8 mouse cellular contexts compared by ENCODE assay signal in genomic region chr15:84412409-84412808, GRCm38 (mm10). TPM values are rescaled to one million over a fixed set of nuclear protein-coding genes. Genes with fewer than 3 reads are reported as not detected.
DNase-seq lines count a peak whose midpoint lies in the region; ATAC-seq and TF ChIP-seq lines count a peak whose summit lies in the region.

No protein-coding gene starts in this region.

- no peaks in the 10 kb centered on the region for H3K27me3 ChIP-seq in kidney, adult 2 months (replicated peaks; ENCODE audit: control insufficient read depth, insufficient read depth, low read length)
- H3K27me3 ChIP-seq in liver, embryonic 16.5 days (ENCODE audit: control insufficient read depth, insufficient read depth, low read depth, low read length) = no peaks in the 10 kb centered on the region

- ATAC-seq in liver, embryonic 16.5 days (ENCODE audit: low read depth) = peak; percentile 58; the same call in 1 of the 2 replicates

- no peaks in the 10 kb centered on the region for H3K9me3 ChIP-seq in liver, embryonic 16.5 days (replicated peaks; ENCODE audit: control insufficient read depth, low read length)

- H3K27ac ChIP-seq in kidney, adult 2 months (ENCODE audit: insufficient read depth, low read depth, low read length) = no peak overlapping the region
- no peak overlapping the region for H3K27ac ChIP-seq in liver, embryonic 16.5 days (ENCODE audit: low read length)

- no peak for TF ChIP-seq POLR2A in kidney, adult 2 months (IDR thresholded peaks at IDR 0.05; ENCODE audit: low read depth, low read length)

- WGBS in kidney, adult 2 months = 31% methylated on average over 6 of the region's 6 CpGs
- 5% methylated on average over 6 of the region's 6 CpGs for WGBS in liver, embryonic 16.5 days (ENCODE audit: insufficient replicate concordance)

- DNase-seq in left cerebral cortex, adult 18-20 months (ENCODE audit: low spot score in 2 of 2) = peak; percentile 16 to 44
- no peak for DNase-seq in left cerebral cortex, adult 11 months (ENCODE audit: low spot score)
- DNase-seq in adrenal gland, adult (ENCODE audit: inconsistent age in 2 of 2, low spot score in 1 of 2) = peak; percentile 80 to 94
- peak; percentile 96 for DNase-seq in fibroblast of lung, adult 2 months (ENCODE audit: low read depth)
- peak; percentile 54 for DNase-seq in kidney, adult 2 months
- peak; percentile 26 for DNase-seq in right cerebral cortex, postnatal 14 days
- DNase-seq in T-cell, adult 2 months (ENCODE audit: low spot score) = no peak

- no peak overlapping the region for H3K4me2 ChIP-seq in liver, embryonic 16.5 days (ENCODE audit: low read depth, low read length)

- no peak overlapping the region for H3K4me3 ChIP-seq in kidney, adult 2 months (ENCODE audit: insufficient read depth, low read depth, low read length)
- H3K4me3 ChIP-seq in liver, embryonic 16.5 days (ENCODE audit: low read depth, low read length) = no peak overlapping the region

- no peaks in the 10 kb centered on the region for H3K36me3 ChIP-seq in kidney, adult 2 months (ENCODE audit: control insufficient read depth, insufficient read depth, low read length)
- H3K36me3 ChIP-seq in liver, embryonic 16.5 days (ENCODE audit: control insufficient read depth, insufficient read depth) = no peaks in the 10 kb centered on the region

- TF ChIP-seq CTCF in kidney, adult 2 months (conservative IDR thresholded peaks at IDR 0.05; ENCODE audit: insufficient read depth, insufficient read length, low read depth, low read length) = no peak

- H3K4me1 ChIP-seq in kidney, adult 2 months (ENCODE audit: control insufficient read depth, insufficient read depth, low read length) = no peaks in the 10 kb centered on the region
- peaks cover 3% of the 10 kb centered on the region for H3K4me1 ChIP-seq in liver, embryonic 16.5 days (ENCODE audit: control insufficient read depth, low read depth, low read length)

- H3K9ac ChIP-seq in liver, embryonic 16.5 days (ENCODE audit: low read depth, low read length) = no peak overlapping the region

RNA-seq across cellular contexts. Expression of gene Shisal1, which starts 34.5 kb away (rescaled TPM):
- total RNA-seq in left cerebral cortex, adult 18-20 months (2021) = 10 to 100 TPM; 41.6 to 49.5 TPM
- 1.6 and 2.2 TPM in 2 replicates for polyA plus RNA-seq in kidney, adult 2 months (2012; rRNA removed)
- polyA plus RNA-seq in liver, embryonic 16.5 days (2015; fragmentation: Nextera tagmentation; extraction: Ambion mirVana) = 0.15 and 0.21 TPM in 2 replicates

Comparison
In these comparisons a context has a peak if more than half of its experiments do, and no peak if none do; other contexts are left out.
1. DNase-seq: peak in left cerebral cortex, adult 18-20 months (2 of 2), adrenal gland, adult (2 of 2), fibroblast of lung, adult 2 months (single experiment), kidney, adult 2 months (single experiment) and right cerebral cortex, postnatal 14 days (single experiment); none in left cerebral cortex, adult 11 months (single experiment) and T-cell, adult 2 months (single experiment).